Mouse (Mus musculus) hematopoietic stem cell, adult 5-6 weeks (primary cell): ENCODE data around the gene Papss1. TPM values are rescaled to one million over a fixed set of nuclear protein-coding genes. Genes with fewer than 3 reads are reported as not detected.
A peak's percentile ranks its signal among the peaks of the same experiment; 100 is the strongest.

Experiments used
- ATAC-seq, 2 experiments: fragments of 125-278 bp in 1 of 2; replicated peaks in 1 of 2; 2 replicates each; pipeline ENCODE4 v1.8.0; 2016 to 2017; ENCODE audit warnings: inconsistent platforms in 2 of 2, mild to moderate bottlenecking in 2 of 2, moderate number of reproducible peaks in 2 of 2, low read depth in 1 of 2, moderate TSS enrichment in 1 of 2; ENCODE audit not compliant: low FRiP score in 2 of 2, poor library complexity in 2 of 2, severe bottlenecking in 2 of 2, insufficient read depth in 1 of 2, low TSS enrichment in 1 of 2
- total RNA-seq: library from RNA; stranded (forward); fragments of 172-1452, 232-1000 nt; gene quantifications from 2 replicates; pipeline ENCODE4 v1.2.3, GENCODE M21; 2017

The Papss1 gene
- total RNA-seq, 1 experiment from 2014 or later: 37.3 TPM

DNA sequence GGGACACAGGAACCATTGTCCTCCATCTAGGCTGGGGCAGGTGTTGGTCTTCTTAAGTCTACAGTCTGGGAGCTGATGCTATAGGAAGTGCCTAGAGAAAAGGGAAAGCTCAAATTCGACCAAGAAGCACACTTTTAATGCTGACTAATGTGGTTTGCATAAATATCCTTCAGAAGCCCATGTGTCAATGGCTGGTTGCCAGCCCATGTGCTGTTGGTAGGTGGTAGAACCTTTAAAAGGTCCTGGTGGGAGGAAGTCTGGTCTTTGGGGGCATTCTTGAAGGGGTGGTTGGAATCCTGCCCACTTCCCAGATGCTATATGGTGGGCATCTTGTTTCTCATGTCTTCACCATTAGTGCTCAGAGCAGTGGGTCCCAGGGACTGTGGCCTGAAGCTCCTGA is 5.9 kb downstream of the Papss1 start:
- ATAC-seq: peak; percentile 25 to 33; a peak in 2 of 4 replicates

DNA sequence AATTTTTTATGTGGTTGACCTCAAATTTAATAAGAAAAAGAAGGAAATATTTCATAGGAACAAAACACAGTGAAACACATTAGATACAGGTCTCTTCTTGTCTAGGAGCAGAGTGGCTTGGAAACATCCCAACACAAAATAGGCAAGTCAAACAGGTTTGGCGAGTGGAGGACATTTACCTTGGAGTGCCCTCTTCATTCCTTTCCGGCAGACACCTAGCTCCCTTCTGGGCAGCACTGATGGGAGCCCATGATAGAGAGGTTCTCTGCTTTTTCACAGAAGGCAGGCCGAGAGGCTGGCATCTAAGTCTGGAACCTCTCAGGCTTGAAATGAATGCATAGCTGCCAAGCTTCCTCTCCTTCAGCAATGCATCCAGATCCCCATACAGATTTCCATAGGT is 9.0 kb downstream of the Papss1 start:
- ATAC-seq: no peak

DNA sequence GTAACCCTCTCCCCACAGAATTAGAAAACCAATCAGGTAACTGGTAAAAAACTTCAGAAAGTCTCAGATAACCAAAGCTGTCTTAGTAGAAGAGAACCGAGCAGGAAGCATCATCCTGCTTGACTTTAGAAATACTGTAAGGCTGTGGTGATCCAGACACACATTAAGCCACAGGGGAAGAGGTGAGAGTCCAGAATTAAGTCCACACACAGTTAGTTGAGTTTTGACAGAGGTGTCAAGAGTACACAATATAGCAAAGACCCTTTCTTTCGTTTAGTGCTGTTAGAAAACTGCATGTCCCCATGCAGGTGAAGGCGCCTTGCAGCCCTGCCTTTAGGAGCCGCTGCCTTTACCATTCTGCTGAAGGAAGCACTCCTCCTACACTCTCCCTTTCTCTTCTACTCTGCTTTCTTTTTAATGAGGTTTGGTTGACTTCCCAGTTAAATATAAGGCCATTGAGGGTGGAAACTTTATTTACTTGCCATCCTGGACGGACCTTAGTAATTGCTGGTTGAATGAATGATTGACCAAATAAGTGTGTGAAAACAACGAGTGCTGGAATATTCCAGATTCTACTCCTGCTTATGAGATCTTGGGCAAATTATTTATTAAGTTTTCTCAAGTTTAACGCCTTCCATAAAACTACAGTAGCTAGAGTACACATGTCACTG is 14.0 kb downstream of the Papss1 start:
- no peak for ATAC-seq

DNA sequence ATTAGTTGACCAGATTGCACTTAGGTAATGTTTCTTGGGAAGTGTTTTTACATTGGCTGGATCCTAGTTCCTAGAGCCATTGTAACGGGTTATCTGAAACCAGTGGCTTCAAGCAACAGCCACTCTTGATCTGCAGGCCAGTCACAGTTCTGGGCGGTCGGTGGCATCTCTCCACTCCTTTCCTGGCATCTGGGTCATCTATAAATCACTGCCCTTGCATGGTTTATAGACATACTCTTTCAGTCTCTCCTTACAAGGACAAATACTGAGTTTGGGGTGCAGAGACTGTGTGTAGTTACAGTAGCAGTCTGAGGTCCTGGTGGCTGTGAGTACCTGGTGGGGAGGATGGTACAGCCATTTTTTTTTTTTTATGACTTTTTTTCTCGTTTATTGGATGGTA is 15.5 kb downstream of the Papss1 start:
- no peak for ATAC-seq

DNA sequence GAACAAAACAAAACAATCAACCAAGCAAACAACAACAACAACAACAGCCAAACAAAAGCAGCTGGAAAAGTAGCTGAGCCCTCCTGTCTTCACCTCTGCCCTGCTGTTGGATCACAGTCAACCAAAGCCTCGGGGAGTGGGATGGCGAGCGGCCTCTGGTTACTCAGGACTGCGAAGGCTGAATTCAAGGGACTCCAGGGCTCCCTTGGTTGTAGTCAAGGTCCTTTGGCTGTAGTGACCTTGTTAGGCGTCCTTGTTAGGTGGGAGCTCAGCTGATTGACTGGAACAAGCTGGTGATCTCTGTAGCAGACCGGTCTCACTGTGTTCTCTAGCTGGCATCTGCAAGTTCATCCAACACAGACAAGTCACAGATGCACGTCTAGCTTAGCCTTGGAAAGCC is 16.5 kb downstream of the Papss1 start:
- no peak for ATAC-seq

DNA sequence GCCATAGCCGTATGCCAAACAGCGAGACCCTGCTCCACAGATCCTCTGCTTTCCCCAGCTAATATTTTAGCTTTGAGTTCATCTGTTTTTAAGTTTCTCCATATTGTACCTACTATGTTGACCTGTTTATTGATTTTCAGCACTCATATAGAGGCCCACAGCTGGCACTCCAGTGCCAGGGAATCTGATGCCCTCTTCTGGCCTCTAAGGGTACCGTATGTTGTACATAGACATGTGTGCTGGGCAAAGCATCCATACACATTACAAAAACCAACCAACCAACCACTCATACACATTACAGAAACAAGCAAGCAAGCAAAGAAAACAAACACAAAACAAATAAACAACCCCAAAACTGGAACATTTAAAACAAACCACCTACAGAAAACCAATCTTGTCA is 22.2 kb downstream of the Papss1 start:
- ATAC-seq: no peak

DNA sequence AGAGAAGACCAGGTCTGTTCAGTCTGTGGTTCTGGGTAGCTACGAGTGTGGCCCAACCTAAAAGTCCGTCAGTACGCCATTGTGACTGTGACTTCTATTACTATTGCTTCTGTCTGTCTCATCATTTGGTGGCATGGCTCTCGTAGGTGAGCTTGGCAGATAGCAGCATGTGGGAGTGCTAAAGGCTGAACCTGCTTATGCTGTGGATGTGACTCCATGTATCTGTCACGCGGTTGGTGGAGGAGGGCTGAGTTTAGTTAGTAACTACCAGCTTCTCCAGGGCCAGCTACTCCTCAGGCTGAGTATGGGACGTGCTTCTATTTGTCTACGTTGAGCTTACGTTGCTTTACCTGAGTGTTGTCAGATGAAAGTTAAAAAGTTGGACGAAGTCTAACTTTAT is 23.4 kb downstream of the Papss1 start:
- no peak for ATAC-seq

DNA sequence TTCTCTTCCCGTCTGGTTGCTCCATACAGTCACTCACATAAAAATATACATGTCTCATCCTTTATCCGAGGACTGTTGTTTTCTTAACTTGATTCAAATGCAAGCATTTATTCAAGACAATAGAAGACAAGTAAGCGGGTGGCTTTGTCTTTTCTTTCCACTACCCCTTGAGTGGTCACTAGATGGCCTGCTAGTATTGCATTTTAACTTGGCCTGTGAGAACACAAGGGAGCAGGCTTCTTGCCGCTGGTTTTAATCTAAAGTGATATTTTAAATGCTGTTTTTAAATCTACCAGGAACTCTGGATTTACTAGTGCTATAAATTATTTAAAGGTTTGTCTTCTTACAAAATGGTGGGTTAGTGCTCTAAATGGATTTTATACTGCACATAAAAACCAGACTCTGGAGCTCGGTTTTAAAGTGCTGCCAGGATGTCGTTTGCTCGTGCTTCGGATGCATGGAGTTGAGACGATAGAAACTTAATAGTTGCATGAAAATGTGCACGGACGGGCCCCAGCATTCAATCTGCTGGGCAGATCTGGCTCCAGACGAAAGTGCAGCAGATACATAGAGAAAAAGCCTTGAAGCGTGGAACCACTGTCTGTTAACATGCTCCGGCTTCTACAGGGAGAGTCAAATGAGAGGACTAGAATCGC is 28.7 kb downstream of the Papss1 start:
- ATAC-seq: no peak

DNA sequence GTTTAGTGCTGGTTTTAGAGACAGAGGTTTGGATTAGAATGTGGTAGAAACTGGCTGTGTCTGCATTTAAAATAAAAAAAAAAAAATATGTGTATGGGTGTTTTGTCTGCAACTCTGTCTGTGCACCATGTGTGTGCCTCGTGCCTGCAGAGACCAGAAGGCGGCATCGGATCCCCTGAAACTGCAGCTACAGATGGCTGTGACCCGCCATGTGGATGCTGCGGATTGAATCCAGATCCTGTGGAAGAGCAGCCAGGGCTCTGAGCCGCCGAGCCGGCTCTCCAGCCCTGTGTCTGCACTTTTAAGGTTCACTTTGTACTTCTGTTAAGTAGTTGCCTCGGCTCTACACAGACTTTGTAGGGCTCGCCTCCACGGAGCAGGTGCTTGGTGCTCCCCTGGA is 29.8 kb downstream of the Papss1 start:
- no peak for ATAC-seq

DNA sequence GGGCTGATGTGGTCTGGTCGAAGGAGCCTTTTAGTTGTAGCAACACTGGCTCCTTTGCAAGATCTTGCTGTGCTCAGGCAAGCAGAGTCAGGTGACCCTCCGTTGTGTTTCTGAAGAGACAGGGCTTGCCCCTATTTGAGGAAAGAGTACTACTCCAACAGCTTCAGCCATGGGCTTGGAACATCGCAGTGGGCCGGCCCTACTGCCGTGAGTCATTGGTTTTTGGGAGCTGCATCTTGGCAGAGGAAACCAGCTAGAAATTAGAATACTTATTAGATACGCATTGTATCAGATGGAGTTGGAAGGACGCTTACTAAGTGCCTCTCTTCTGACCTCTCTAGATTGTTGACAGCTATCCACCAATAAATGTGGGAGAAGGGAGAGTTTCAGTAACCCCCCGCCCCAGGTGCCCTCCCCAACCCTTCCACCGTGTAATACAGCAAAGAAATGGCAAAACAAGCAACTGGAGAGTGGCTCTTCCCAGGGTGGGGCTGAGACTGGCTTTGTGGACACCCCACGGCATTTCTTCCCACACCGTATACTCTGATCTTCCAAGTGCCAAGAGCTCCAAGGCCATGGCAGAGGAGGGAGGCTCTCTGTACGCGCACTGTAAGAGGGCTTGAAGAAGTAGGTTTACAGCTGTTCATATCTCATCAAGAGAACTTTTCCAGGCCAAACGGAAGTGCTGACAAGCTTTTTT is 31.1 kb downstream of the Papss1 start:
- no peak for ATAC-seq

DNA sequence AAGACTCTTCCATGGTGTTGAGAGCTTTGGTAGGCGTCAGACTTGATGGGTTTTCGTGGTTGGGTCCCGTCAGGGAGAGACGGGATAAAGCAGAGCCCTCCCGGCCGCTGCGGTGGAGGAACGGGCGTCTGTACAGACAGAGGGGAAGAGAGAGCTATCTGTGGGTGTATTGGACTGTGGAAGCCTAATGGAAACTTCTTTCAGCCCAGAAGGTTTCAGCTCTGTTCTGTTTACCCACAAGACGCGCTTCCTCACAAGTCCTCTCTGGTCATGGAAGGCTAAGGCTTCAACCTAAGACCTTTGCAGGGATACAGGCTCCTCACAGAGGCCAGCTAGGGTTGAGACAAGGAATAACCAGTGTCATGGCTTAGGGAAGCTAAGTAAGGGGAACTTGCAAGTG is 36.2 kb downstream of the Papss1 start:
- ATAC-seq: no peak

DNA sequence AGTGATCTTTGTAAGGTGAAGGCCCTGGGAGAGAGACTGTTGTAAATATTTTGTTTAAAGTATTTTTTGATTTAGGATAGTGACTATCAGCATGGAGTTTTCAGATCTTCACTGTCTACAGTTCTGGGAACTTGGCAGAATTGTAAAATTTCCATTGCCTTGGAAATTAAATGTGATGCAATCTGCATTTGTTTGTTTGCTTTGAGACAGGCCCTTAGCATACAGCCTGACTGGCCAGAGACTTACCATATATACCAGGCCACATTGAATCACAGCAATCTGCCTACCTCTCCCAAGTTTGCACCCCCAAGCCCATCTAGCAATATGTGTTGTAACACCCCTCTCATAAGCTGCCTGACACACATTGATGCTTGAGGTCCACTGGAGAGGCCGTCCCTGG is 36.8 kb downstream of the Papss1 start:
- ATAC-seq: no peak

DNA sequence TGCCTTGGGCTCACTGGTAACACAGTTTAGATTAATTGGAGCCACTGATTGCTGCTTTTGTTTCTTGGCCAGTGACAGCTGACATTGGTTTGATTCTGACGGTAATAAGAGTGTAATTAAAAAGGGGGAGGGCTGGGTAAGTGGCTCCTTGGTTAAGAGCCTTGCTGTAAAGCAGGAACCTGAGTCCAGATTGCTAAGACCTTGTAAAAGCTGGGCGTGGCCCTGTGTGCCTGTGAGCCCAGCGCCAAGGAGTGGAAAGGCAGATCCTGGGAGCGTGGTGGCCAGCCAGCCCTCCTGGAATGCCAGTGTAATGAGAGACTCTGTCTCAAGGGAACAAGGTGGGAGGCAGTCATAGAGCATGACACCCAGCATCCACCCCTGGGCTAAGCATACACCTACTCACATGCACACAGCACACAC is 38.4 kb downstream of the Papss1 start:
- no peak for ATAC-seq

DNA sequence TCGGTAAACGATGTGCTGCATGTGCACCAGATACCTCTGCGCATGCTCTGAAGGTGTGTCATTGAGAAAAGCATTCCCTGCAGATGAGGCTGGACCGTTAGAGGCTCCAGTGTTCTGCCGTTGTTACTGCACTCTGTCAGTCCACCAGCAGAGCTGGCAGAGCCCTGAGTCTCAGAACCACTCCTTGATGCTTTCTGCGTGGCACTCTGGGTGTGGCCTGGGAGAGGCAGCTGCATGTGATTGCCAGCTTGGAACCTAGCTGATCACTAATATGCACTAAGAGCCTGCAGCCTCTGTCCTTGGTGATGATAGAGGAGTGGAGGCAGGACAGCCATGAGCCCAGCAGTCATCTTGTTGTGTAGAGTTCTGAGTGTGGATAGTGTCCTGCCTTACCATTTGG is 43.5 kb downstream of the Papss1 start:
- no peak for ATAC-seq

DNA sequence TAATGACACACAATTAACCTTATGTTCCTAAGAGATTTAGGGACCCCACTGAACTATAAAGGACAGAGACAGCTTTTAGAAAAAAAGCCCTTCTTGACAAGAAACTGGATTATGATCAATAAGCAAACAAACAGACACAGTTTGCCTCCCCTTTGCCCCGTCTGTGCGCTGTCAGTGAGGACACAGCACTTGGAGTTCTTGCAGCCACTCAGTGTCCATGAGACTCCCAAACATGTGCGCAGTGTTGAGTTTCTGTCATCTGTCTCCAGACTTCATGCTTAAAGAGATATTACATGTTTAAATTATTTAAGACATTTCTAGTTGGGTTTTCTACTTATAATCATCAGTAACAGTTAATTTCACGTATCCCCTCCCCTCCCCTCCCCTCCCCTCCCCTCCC is 45.1 kb downstream of the Papss1 start:
- ATAC-seq: no peak

DNA sequence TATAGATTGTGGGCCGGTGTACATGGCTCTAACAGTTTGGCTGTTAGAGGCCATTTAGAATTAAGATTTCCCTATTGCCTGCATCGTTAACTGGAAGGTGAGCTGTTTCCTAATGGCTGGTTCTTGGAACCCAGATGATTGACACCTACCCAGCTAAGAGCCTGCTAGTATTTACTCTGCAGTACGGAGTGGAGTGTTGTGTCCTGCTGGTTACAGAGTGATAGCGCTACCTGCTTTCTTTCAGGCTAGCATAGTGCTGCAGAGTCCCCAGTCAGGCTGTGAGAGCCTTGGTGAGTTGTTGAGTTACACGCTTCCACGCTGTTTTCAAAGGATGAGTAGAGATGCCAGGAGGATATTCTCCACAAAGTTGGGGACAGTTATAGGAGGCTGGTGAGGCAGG is 46.0 kb downstream of the Papss1 start:
- ATAC-seq: no peak

DNA sequence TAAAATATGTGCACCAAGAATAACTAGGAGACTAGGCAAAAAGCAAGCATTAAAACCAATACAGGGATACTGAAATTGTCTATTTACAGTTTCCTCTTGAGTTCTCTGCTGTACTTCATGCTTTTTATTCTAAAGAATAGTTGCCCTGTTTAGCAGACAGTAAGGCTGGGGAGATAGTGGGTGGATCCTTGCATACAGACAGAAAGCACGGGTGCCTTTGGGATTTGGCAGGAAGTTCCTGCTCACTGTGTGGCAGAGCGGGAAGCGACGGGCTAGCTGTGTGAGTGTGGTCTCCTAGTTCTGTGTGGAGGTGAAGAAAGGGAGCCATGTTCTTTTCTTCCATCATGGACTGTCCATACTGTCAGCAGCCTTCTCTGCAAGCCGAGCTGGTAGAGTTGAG is 48.3 kb downstream of the Papss1 start:
- no peak for ATAC-seq

DNA sequence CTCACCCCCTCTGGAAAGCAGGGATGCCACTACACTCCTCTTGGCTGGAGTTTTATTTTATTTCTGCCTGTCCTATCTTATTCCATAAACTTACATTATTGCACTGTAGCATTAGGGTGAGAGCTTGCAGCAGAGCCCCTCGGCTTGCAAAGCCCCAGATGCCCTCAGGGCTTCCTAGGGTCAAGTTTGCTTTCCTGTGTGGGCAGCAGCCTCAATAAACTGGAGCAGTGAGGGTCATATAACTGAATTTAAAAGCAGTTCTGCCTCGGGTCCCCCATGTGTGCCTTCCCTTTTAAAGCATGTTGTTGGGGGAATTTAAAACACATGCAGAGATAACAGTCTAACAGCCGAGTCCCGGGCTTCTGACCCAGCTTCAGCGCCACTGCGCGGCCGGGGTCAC is 49.5 kb downstream of the Papss1 start:
- ATAC-seq: no peak
